Mouse (Mus musculus) liver, adult 2 months (tissue): ENCODE data around the gene Syt12.

Source experiments
- CTCF ChIP-seq: fragments of 200-500 bp; IDR thresholded peaks from 2 replicates; pipeline ENCODE4 v1.5.1; 2011; ENCODE audit warnings: low read depth, low read length, control low read depth
- POLR2A ChIP-seq: fragments of 200-500 bp; IDR thresholded peaks from 2 replicates; pipeline ENCODE4 v1.6.1; 2011; ENCODE audit warnings: low read length, control low read depth; ENCODE audit not compliant: insufficient read depth; ENCODE audit errors: extremely low read depth

GRCm38 (mm10) chr19:4441621-4442161 is 35.6 kb downstream of the Syt12 start:
- TF ChIP-seq POLR2A (0 out of 2 replicates have a peak, but pooled peaks have one; percentile 20), CTCF (no peak)
